Mouse (Mus musculus) heart, embryonic 12.5 days (tissue): ENCODE results near the gene Agbl4. TPM values are rescaled to one million over a fixed set of nuclear protein-coding genes. Genes with fewer than 3 reads are reported as not detected.

Experiments
- ATAC-seq: fragments of 200-750 bp; cut with Nextera tagmentation; 2 replicates; pipeline ENCODE4 v1.8.0; 2017; ENCODE audit warnings: moderate TSS enrichment, moderate library complexity; ENCODE audit not compliant: insufficient number of reproducible peaks, low FRiP score
- H3K27ac ChIP-seq: fragments of 300-500 bp; sonication (generic); 2 replicates; pipeline ENCODE4 v1.5.1; 2016; ENCODE audit warnings: mild to moderate bottlenecking, moderate library complexity; ENCODE audit not compliant: poor library complexity, severe bottlenecking
- H3K27me3 ChIP-seq: fragments of 300-500 bp; sonication (generic); replicated peaks from 2 replicates; pipeline ENCODE4 v1.6.1; 2016; ENCODE audit warnings: mild to moderate bottlenecking, moderate library complexity
- H3K36me3 ChIP-seq: fragments of 300-500 bp; sonication (generic); 2 replicates; pipeline ENCODE4 v1.6.1; 2016; ENCODE audit warnings: mild to moderate bottlenecking, moderate library complexity
- H3K4me1 ChIP-seq: fragments of 300-500 bp; sonication (generic); replicated peaks from 2 replicates; pipeline ENCODE4 v1.6.1; 2016; ENCODE audit warnings: mild to moderate bottlenecking
- H3K4me2 ChIP-seq: fragments of 300-500 bp; sonication (generic); 2 replicates; pipeline ENCODE4 v1.6.1; 2016; ENCODE audit warnings: mild to moderate bottlenecking, moderate library complexity
- H3K4me3 ChIP-seq: fragments of 300-500 bp; sonication (generic); 2 replicates; pipeline ENCODE4 v1.5.1; 2016; ENCODE audit warnings: mild to moderate bottlenecking
- H3K9ac ChIP-seq: fragments of 300-500 bp; sonication (generic); 2 replicates; pipeline ENCODE4 v1.6.1; 2016; ENCODE audit warnings: mild to moderate bottlenecking, moderate library complexity
- H3K9me3 ChIP-seq: fragments of 300-500 bp; sonication (generic); replicated peaks from 2 replicates; pipeline ENCODE4 v1.6.1; 2016; ENCODE audit warnings: mild to moderate bottlenecking, moderate library complexity
- WGBS: fragments of 180-500 bp; shearing (Covaris S2); methylation state at CpG from one replicate; pipeline ENCODE4 v1.1.7; 2016; 5-methylcytosine and 5-hydroxymethylcytosine counted together
- polyA plus RNA-seq: library from polyadenylated mRNA; unstranded; fragments of >200 nt; fragmentation: Nextera tagmentation; extraction: Ambion mirVana; gene quantifications from 2 replicates; pipeline ENCODE4 v1.2.1, GENCODE M21; 2016

The Agbl4 gene
- polyA plus RNA-seq, 1 experiment from 2014 or later, result 0.63 TPM

DNA sequence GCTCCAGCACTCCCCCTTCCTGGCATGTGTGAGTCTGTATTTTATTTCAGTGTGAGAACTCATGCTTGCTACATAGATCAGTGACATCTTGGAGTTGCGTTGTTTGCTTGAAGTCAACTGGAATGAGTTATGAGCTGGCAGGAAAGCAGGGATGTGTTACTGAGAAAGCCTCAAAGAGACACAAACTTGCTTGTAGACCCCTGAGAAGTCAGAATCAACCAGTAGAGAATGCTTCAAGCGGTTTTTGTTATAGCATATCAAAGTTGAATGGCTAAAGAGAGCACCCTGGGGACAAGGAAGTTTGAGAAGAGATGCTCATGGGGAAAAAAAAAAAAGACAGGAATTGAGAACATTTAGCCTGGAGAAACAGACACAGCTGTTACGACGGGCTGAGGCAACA, 932.0 kb downstream of the Agbl4 start:
- WGBS, result 82% methylated on average over 4 of the region's 4 CpGs
- Histone ChIP-seq H3K4me2 (no peak overlapping the region), H3K4me1 (peaks cover 13% of the 10 kb centered on the region), H3K27me3 (no peaks in the 10 kb centered on the region), H3K9ac (no peak overlapping the region), H3K9me3 (no peaks in the 10 kb centered on the region), H3K27ac (no peak overlapping the region), H3K36me3 (no peaks in the 10 kb centered on the region), H3K4me3 (no peak overlapping the region)
- ATAC-seq, result no peak

DNA sequence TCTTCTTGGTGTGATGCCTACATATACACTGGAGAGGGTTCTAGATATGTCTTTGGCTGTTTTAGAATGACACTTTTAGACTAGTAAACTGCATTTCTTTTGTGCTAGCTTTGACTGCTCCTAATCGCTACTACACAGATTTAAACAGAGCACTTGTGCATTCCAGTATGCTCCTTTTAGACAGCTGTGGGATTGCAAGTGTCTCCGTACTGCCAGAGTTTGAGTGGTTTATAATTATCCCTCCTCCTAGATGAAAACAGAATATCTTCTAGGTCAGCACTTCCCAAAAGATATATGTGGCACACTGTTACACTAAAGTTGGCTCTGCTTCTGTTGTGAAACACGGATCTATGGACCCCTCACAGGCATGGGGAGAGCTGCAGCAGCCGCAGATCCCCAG, 935.4 kb downstream of the Agbl4 start:
- ATAC-seq, result no peak
- Histone ChIP-seq H3K4me3 (no peak overlapping the region), H3K4me2 (no peak overlapping the region), H3K27ac (no peak overlapping the region), H3K9me3 (no peaks in the 10 kb centered on the region), H3K27me3 (no peaks in the 10 kb centered on the region), H3K36me3 (no peaks in the 10 kb centered on the region), H3K4me1 (peaks cover 13% of the 10 kb centered on the region), H3K9ac (no peak overlapping the region)
- 58% methylated on average over 4 of the region's 4 CpGs for WGBS

- 68% methylated on average over 4 of the region's 4 CpGs for WGBS
Observed at GRCm38 (mm10) chr4:111349965-111350364, 952.5 kb downstream of the Agbl4 start.

GRCm38 (mm10) chr4:111350615-111351525, 953.4 kb downstream of the Agbl4 start:
- H3K4me1 ChIP-seq, result 0 out of 2 replicates have a peak, but pooled peaks cover 4% of the 10 kb centered on the region
- 50% methylated on average over 6 of the region's 6 CpGs for WGBS
- H3K27ac ChIP-seq, result no peak overlapping the region
- no peak for ATAC-seq
- H3K9ac ChIP-seq, result no peak overlapping the region
- H3K4me3 ChIP-seq, result no peak overlapping the region
- H3K9me3 ChIP-seq, result no peaks in the 10 kb centered on the region
- no peaks in the 10 kb centered on the region for H3K27me3 ChIP-seq
- no peak overlapping the region for H3K4me2 ChIP-seq
- H3K36me3 ChIP-seq, result no peaks in the 10 kb centered on the region

More at GRCm38 (mm10) chr4:111349965-111350364, 952.5 kb downstream of the Agbl4 start:
- 0 out of 2 replicates have a peak, but pooled peaks cover 4% of the 10 kb centered on the region for H3K4me1 ChIP-seq
- H3K27ac ChIP-seq, result no peak overlapping the region
- H3K36me3 ChIP-seq, result no peaks in the 10 kb centered on the region
- H3K4me3 ChIP-seq, result no peak overlapping the region
- no peak overlapping the region for H3K4me2 ChIP-seq
- no peak overlapping the region for H3K9ac ChIP-seq
- no peaks in the 10 kb centered on the region for H3K27me3 ChIP-seq
- no peaks in the 10 kb centered on the region for H3K9me3 ChIP-seq
- ATAC-seq, result no peak

DNA sequence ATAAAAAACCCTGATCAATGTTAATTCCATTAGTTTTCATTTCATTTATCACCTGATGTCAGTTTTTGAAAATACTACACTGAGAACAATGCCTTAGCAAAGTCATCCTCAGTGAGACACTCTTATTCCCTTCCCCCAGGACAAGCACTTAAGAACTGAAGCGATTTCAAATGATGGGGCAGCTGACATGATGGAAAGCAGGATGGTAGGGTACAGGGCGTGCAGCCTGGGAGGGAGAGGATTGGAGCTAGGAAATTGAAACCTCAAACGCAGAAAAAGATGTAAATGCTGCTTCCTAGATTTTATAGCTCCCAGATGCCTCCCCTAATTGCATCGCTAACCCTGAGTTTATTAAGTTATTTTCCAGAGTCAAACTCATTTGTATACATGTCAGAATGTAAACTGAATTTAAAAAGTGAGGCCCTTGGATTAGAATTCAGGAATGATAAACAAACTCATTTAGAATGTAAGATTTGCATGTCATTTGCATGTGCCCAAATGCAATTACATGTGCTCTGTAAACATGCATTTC, 959.2 kb downstream of the Agbl4 start:
- no peak for ATAC-seq
- H3K36me3 ChIP-seq, result no peaks in the 10 kb centered on the region
- no peaks in the 10 kb centered on the region for H3K9me3 ChIP-seq
- no peak overlapping the region for H3K9ac ChIP-seq
- H3K27ac ChIP-seq, result no peak overlapping the region
- 63% methylated on average over 4 of the region's 4 CpGs for WGBS
- no peak overlapping the region for H3K4me3 ChIP-seq
- H3K27me3 ChIP-seq, result no peaks in the 10 kb centered on the region
- no peaks in the 10 kb centered on the region for H3K4me1 ChIP-seq
- no peak overlapping the region for H3K4me2 ChIP-seq

GRCm38 (mm10) chr4:111357176-111357575, 959.7 kb downstream of the Agbl4 start:
- H3K4me3 ChIP-seq, result no peak overlapping the region
- no peak overlapping the region for H3K4me2 ChIP-seq
- H3K36me3 ChIP-seq, result no peaks in the 10 kb centered on the region
- no peak overlapping the region for H3K27ac ChIP-seq
- H3K27me3 ChIP-seq, result no peaks in the 10 kb centered on the region
- ATAC-seq, result no peak
- no peak overlapping the region for H3K9ac ChIP-seq
- no peaks in the 10 kb centered on the region for H3K4me1 ChIP-seq
- WGBS, result 66% methylated on average over 3 of the region's 3 CpGs
- H3K9me3 ChIP-seq, result no peaks in the 10 kb centered on the region

DNA sequence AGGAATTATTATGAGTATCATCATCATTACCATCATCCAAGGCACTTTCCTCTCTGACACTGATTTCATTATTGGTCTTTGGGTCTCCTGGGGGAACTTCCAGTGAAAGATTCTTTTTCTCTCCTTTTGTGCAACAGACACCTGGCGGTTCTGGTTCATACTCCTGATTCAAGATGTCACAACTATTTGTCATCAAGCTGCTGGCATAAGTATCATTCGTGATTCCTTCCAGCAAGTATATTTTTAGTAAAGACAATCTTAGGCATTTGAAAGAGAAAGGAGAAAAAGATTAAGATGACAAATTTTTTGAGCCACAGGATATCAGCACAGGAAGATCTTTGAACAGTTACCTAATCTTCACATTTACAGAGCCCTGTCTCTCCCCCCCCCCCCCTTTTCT, 966.7 kb downstream of the Agbl4 start:
- Histone ChIP-seq H3K9ac (no peak overlapping the region), H3K4me1 (no peaks in the 10 kb centered on the region), H3K27me3 (no peaks in the 10 kb centered on the region), H3K9me3 (no peaks in the 10 kb centered on the region), H3K27ac (no peak overlapping the region), H3K4me3 (no peak overlapping the region), H3K4me2 (no peak overlapping the region), H3K36me3 (no peaks in the 10 kb centered on the region)
- no peak for ATAC-seq
- 68% methylated on average over 2 of the region's 2 CpGs for WGBS

GRCm38 (mm10) chr4:111367771-111368170, 970.3 kb downstream of the Agbl4 start:
- H3K27me3 ChIP-seq, result no peaks in the 10 kb centered on the region
- H3K9me3 ChIP-seq, result no peaks in the 10 kb centered on the region
- ATAC-seq, result no peak
- no peaks in the 10 kb centered on the region for H3K36me3 ChIP-seq
- H3K4me2 ChIP-seq, result no peak overlapping the region
- no peak overlapping the region for H3K4me3 ChIP-seq
- H3K9ac ChIP-seq, result no peak overlapping the region
- WGBS, result 66% methylated on average over 2 of the region's 2 CpGs
- no peak overlapping the region for H3K27ac ChIP-seq
- H3K4me1 ChIP-seq, result no peaks in the 10 kb centered on the region

DNA sequence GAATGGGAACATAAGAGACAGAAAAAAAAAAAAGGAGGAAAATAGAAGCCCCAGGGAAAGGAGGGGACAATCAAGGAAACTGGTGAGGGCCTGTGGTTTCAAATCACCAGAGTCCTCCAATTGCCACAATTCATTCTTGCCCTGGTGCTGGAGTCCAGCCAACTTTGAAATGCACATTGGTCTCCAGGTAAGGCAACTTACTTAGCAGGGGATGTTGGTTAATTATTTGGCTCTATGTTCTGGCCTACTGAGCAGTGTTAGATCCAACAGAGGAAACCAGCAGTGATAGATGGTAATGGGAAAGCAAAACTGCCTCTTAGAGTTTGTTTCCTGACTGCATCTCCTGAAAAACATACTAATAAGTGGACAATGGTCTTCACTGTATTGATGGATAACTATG, 979.7 kb downstream of the Agbl4 start:
- ATAC-seq, result no peak
- no peaks in the 10 kb centered on the region for H3K4me1 ChIP-seq
- H3K27me3 ChIP-seq, result no peaks in the 10 kb centered on the region
- H3K36me3 ChIP-seq, result no peaks in the 10 kb centered on the region
- H3K4me2 ChIP-seq, result no peak overlapping the region
- H3K4me3 ChIP-seq, result no peak overlapping the region
- H3K9me3 ChIP-seq, result 0 out of 2 replicates have a peak, but pooled peaks cover 2% of the 10 kb centered on the region
- no peak overlapping the region for H3K9ac ChIP-seq
- H3K27ac ChIP-seq, result no peak overlapping the region

GRCm38 (mm10) chr4:111378071-111378470, 980.6 kb downstream of the Agbl4 start:
- H3K27ac ChIP-seq, result no peak overlapping the region
- ATAC-seq, result no peak
- no peak overlapping the region for H3K4me3 ChIP-seq
- no peaks in the 10 kb centered on the region for H3K27me3 ChIP-seq
- WGBS, result 95% methylated on average over 3 of the region's 3 CpGs
- H3K4me2 ChIP-seq, result no peak overlapping the region
- H3K36me3 ChIP-seq, result no peaks in the 10 kb centered on the region
- H3K4me1 ChIP-seq, result no peaks in the 10 kb centered on the region
- 0 out of 2 replicates have a peak, but pooled peaks cover 2% of the 10 kb centered on the region for H3K9me3 ChIP-seq
- H3K9ac ChIP-seq, result no peak overlapping the region

DNA sequence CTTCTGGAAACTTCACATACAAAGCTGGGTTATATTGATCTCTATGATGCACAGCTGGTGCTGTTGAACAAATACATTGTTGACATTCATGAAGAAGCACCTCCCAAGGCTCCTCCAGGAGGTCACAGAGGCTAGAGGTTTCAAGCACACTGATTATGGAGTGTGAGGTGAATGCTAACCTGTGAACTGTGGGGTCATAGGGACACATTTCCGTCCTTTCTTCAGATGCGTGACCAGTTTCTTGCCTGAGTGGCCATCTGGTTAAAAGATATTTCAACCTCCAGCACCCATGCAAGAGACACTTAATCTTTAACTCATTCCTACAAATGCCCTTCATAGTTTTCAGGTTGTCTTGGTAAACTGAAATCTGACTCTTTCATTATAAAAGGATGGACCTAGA, 985.6 kb downstream of the Agbl4 start:
- H3K36me3 ChIP-seq, result no peaks in the 10 kb centered on the region
- H3K9me3 ChIP-seq, result 0 out of 2 replicates have a peak, but pooled peaks cover 2% of the 10 kb centered on the region
- H3K27me3 ChIP-seq, result no peaks in the 10 kb centered on the region
- 73% methylated on average over 2 of the region's 2 CpGs for WGBS
- no peak overlapping the region for H3K4me3 ChIP-seq
- H3K4me1 ChIP-seq, result no peaks in the 10 kb centered on the region
- no peak overlapping the region for H3K4me2 ChIP-seq
- no peak for ATAC-seq
- H3K27ac ChIP-seq, result no peak overlapping the region
- H3K9ac ChIP-seq, result no peak overlapping the region
